Mouse (Mus musculus) urinary bladder, adult 2 months (tissue): Measurements from ENCODE around the gene Rpl5. TPM values are rescaled to one million over a fixed set of nuclear protein-coding genes. Genes with fewer than 3 reads are reported as not detected.
"Not testable (repeated sequence)": the region's sequence is repeated elsewhere in the genome, so short reads cannot be mapped to it uniquely, and the experiment has no call there.

Source experiments
- DNase-seq: peaks from one replicate; pipeline ENCODE4 v3.0.0; 2022; ENCODE audit warnings: low spot score
- polyA plus RNA-seq: library from polyadenylated mRNA; depleted of rRNA; stranded (reverse); fragments of >200 nt; gene quantifications from 2 replicates; pipeline ENCODE4 v1.2.3, GENCODE M21; 2012

The Rpl5 gene
- polyA plus RNA-seq, 1 experiment = 155 TPM

GRCm38 (mm10) chr5:107901014-107901615 is 813 bp downstream of the Rpl5 start:
- DNase-seq = no peak

GRCm38 (mm10) chr5:107904325-107904724 is 4.0 kb downstream of the Rpl5 start:
- no peak for DNase-seq

GRCm38 (mm10) chr5:107908514-107909110 is 8.3 kb downstream of the Rpl5 start:
- DNase-seq = no peak

GRCm38 (mm10) chr5:107909668-107910067 is 9.4 kb downstream of the Rpl5 start:
- DNase-seq = no peak

GRCm38 (mm10) chr5:107910084-107910616 is 9.8 kb downstream of the Rpl5 start:
- DNase-seq = no peak

- no peak for DNase-seq
These were observed 10.7 kb downstream of the Rpl5 start for GRCm38 (mm10) chr5:107911012-107911411.

- DNase-seq = no peak
These were observed 15.0 kb downstream of the Rpl5 start for GRCm38 (mm10) chr5:107915280-107915679.

- no peak for DNase-seq
These were observed 21.3 kb downstream of the Rpl5 start for GRCm38 (mm10) chr5:107921400-107922252.

GRCm38 (mm10) chr5:107922836-107923235 is 22.5 kb downstream of the Rpl5 start:
- no peak for DNase-seq

GRCm38 (mm10) chr5:107924564-107924963 is 24.3 kb downstream of the Rpl5 start:
- DNase-seq = no peak

- DNase-seq = no peak
These were observed 26.4 kb downstream of the Rpl5 start for GRCm38 (mm10) chr5:107926550-107927249.

GRCm38 (mm10) chr5:107932556-107932955 is 32.3 kb downstream of the Rpl5 start:
- no peak for DNase-seq

- no peak for DNase-seq
These were observed 33.1 kb downstream of the Rpl5 start for GRCm38 (mm10) chr5:107933202-107933974.

GRCm38 (mm10) chr5:107934770-107935543 is 34.7 kb downstream of the Rpl5 start:
- no peak for DNase-seq

- no peak for DNase-seq
These were observed 36.5 kb downstream of the Rpl5 start for GRCm38 (mm10) chr5:107936625-107937389.

- DNase-seq = not testable (repeated sequence)
These were observed 38.2 kb downstream of the Rpl5 start for GRCm38 (mm10) chr5:107938483-107938882.

GRCm38 (mm10) chr5:107938886-107939285 is 38.6 kb downstream of the Rpl5 start:
- DNase-seq = no peak

GRCm38 (mm10) chr5:107939701-107940100 is 39.4 kb downstream of the Rpl5 start:
- DNase-seq = no peak

GRCm38 (mm10) chr5:107941222-107941621 is 40.9 kb downstream of the Rpl5 start:
- DNase-seq = no peak

- DNase-seq = no peak
These were observed 42.6 kb downstream of the Rpl5 start for GRCm38 (mm10) chr5:107942941-107943340.
